Mouse (Mus musculus): ENCODE results near the gene Rnf145.

DNA sequence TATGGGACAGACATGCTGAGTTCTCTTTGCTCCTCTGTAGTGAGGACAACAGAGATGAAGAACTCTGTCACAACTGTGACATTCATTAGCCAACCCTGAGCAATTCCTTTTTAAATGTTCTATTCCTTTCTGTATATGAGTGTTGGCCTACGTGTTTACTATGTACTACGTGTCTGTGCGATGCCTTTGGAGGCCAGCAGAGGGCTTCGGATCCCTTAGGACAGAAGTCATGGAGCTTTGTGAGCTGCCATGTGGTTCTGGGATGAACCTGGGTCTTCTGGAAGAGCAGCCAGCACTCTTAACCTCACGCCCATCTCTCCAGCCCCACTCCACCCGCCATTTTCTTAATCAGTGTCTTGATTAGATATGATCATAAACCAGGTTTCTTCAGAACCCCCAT, 32.2 kb downstream of the Rnf145 start:
- TF ChIP-seq CTCF (IDR thresholded peaks at IDR 0.05; ENCODE audit: extremely low read depth, insufficient read length, insufficient replicate concordance, low read depth, low read length) (peak; percentile 33; the same call in 1 of the 2 replicates), POLR2A (IDR thresholded peaks at IDR 0.05; ENCODE audit: low read depth, low read length) (no peak)
